Mouse (Mus musculus): ENCODE results near the gene Arl9. TPM values are rescaled to one million over a fixed set of nuclear protein-coding genes. Genes with fewer than 3 reads are reported as not detected.
A peak's percentile ranks its signal among the peaks of the same experiment; 100 is the strongest.
"Not testable (repeated sequence)": the region's sequence is repeated elsewhere in the genome, so short reads cannot be mapped to it uniquely, and the experiment has no call there.

Arl9 gene
- total RNA-seq, 4 experiments from 2014 or later, result not detected

GRCm38 (mm10) chr5:77015544-77016482, 12.0 kb downstream of the Arl9 start, which contains the start of gene Thegl:
Gene Thegl, plus strand, starts transcription at chr5:77016023.
- DNase-seq (ENCODE audit: low spot score in 2 of 2), result peak; percentile 38 to 68

GRCm38 (mm10) chr5:77028034-77028433, 24.2 kb downstream of the Arl9 start:
- DNase-seq (ENCODE audit: low spot score in 2 of 2), result no peak

- DNase-seq (ENCODE audit: low spot score in 2 of 2), result no peak
These were observed 25.9 kb downstream of the Arl9 start for GRCm38 (mm10) chr5:77029735-77030134.

GRCm38 (mm10) chr5:77035101-77035500, 31.2 kb downstream of the Arl9 start:
- DNase-seq (ENCODE audit: low spot score in 2 of 2), result not testable (repeated sequence)

GRCm38 (mm10) chr5:77038451-77038850, 34.6 kb downstream of the Arl9 start:
- no peak for DNase-seq (ENCODE audit: low spot score in 2 of 2)

- DNase-seq (ENCODE audit: low spot score in 2 of 2), result no peak
These were observed 35.5 kb downstream of the Arl9 start for GRCm38 (mm10) chr5:77039391-77039790.

- DNase-seq (ENCODE audit: low spot score in 2 of 2), result no peak
These were observed 40.5 kb downstream of the Arl9 start for GRCm38 (mm10) chr5:77044362-77044761.

- DNase-seq (ENCODE audit: low spot score in 2 of 2), result no peak
These were observed 48.8 kb downstream of the Arl9 start for GRCm38 (mm10) chr5:77052616-77053015.

GRCm38 (mm10) chr5:77056881-77057440, 53.1 kb downstream of the Arl9 start:
- DNase-seq (ENCODE audit: low spot score in 2 of 2), result no peak

Other genes starting within 250 kb of the Arl9 start
- gene Aasdh, start 98.5 kb upstream of the Arl9 start, total RNA-seq (2022), result 10 to 100 TPM; 19.4 to 25.6 (median 21.0) TPM
- gene Paics, start 52.7 kb upstream of the Arl9 start, total RNA-seq (2022), result 100 to 1,000 TPM; 101 to 109 (median 107) TPM
- 10 to 100 TPM; 16.2 to 20.3 (median 17.9) TPM for gene Ppat, start 52.5 kb upstream of the Arl9 start, total RNA-seq (2022)
- 100 to 1,000 TPM in 3 of 4 experiments, 10 to 100 TPM in 1; 91.9 to 105 (median 103) TPM for gene Srp72, start 29.4 kb upstream of the Arl9 start, total RNA-seq (2022)
- gene Thegl, start 12.0 kb downstream of the Arl9 start, total RNA-seq (2022), result under 1 TPM in 3 of 4 experiments, not detected in 1; 0.21 to 0.91 (median 0.68) TPM
- 10 to 100 TPM; 25.4 to 28.4 (median 26.1) TPM for gene Hopx, start 111.1 kb downstream of the Arl9 start, total RNA-seq (2022)
- not detected for gene Spink2, start 207.4 kb downstream of the Arl9 start, total RNA-seq (2022)